Mouse (Mus musculus) embryonic stem cell, embryonic (primary cell): Measurements from ENCODE around the gene Ccdc8.

Source experiments
- CTCF ChIA-PET, 4 experiments: fragments of 300-600 bp in 2 of 4; fragments of 350-600 bp in 2 of 4; sonication (Branson Sonifier 250); formaldehyde crosslinking; loops; one replicate each; lab custom pipeline; 2022; ENCODE audit warnings: inconsistent platforms in 2 of 4; lab: Charles Lee
- POLR2A ChIA-PET, 4 experiments: fragments of 300-600 bp in 2 of 4; fragments of 350-600 bp in 2 of 4; sonication (Branson Sonifier 250); formaldehyde crosslinking; loops; one replicate each; lab custom pipeline; 2022; ENCODE audit warnings: antibody characterized with exemption in 4 of 4, inconsistent platforms in 1 of 4; lab: Charles Lee

The Ccdc8 gene

GRCm38 (mm10) chr7:16956410-16957265 is 35.9 kb upstream of the Ccdc8 start:
- CTCF ChIA-PET = interaction anchor here in 3 of 4 experiments (0.7 to 1.3 kb wide), 7 partner anchors 11 to 118 kb away, joined by 3 to 5 read pairs (median 4); partner anchors contain the start of gene Psg16 (in 1 of the 3)
- POLR2A ChIA-PET = interaction anchor here in 2 of 4 experiments (0.6 to 1.0 kb wide), 3 partner anchors 38 to 87 kb away, joined by 3 to 5 read pairs (median 4); no protein-coding TSS in a partner anchor

GRCm38 (mm10) chr7:16959539-16960187 is 32.8 kb upstream of the Ccdc8 start, which contains the start of gene Pnmal1:
Gene Pnmal1 (plus strand): TSS chr7:16959679.
- CTCF ChIA-PET = interaction anchor here in 3 of 4 experiments (0.7 to 3.5 kb wide), 8 partner anchors 8 to 46 kb away, joined by 3 to 15 read pairs (median 4); no protein-coding TSS in a partner anchor
- POLR2A ChIA-PET = interaction anchor here in 2 of 4 experiments (1.0 to 1.7 kb wide), 5 partner anchors 8 to 97 kb away, joined by 3 to 5 read pairs (median 3); partner anchors contain the start of gene Pnmal2 (in 1 of the 2)

DNA sequence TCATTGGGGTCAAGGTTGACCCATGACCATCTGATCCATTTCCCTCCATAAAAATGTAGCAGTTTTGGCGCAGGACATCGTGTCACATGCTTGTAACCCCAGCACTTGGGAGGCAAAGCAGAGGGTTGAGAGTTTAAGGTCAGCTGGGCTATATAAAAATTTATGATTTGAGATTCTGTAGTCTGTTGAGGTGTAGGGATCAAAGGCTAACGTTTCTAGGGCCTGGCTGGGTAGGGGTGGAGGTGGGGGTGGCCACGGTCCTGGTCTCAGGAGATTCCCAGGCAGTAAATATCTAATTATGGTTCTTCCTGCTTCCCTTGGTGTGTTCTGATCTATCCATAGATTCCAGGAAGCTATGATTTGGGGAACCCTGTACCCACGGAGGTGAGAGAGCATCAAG is 30.8 kb upstream of the Ccdc8 start:
- CTCF ChIA-PET = interaction anchor here in 3 of 4 experiments (0.6 to 3.5 kb wide), 6 partner anchors 10 to 60 kb away, joined by 3 to 15 read pairs (median 4); no protein-coding TSS in a partner anchor

DNA sequence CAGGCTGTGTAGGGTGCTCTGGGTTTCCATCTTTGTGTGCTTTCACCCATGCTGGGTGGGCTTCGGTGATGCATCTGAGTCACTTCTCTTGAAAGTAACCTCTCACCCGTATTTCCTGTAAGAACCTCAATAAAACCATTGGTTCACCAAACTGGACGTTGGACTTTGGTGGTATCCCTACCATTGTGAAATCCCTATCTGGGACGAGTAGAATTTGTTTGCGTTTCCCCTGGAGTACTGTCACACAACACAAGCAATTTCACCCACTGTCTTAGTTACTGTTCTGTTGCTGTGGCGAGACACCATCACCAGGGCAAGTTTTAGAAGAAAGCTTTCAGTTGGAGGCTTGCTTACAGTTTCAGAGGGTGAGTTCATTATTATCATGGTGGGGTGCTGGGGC is 24.1 kb upstream of the Ccdc8 start:
- CTCF ChIA-PET = interaction anchor here in 1 of 4 experiments (1.0 kb wide), 1 partner anchor 35 kb away, joined by 4 read pairs; no protein-coding TSS in a partner anchor
- POLR2A ChIA-PET = interaction anchor here in 1 of 4 experiments (1.1 kb wide), 1 partner anchor 18 kb away, joined by 4 read pairs; no protein-coding TSS in a partner anchor

More for the DNA sequence above, 30.8 kb upstream of the Ccdc8 start:
- POLR2A ChIA-PET = interaction anchor here in 1 of 4 experiments (1.0 to 2.2 kb wide), 4 partner anchors 9 to 99 kb away, joined by 4 to 6 read pairs (median 5); no protein-coding TSS in a partner anchor

DNA sequence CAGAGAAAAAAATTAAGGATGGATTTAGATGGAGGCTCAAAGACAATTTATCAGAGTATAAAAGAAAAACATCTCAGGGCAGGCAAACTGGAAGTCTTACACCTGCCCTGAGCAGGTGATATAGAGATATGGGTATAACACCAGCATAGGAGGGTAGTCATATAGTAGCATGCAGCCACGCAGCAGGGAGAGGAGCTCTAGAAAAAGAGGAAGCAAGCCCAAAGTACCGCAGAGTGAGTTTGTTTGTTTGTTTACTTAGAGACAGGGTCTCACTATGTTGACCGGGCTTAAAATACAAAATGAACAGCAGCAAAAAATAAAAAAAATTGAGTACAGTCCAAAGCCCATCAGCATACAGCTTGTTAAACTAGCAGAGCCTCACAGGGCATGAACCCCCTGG is 21.3 kb upstream of the Ccdc8 start:
- CTCF ChIA-PET = interaction anchor here in 3 of 4 experiments (0.6 to 1.9 kb wide), 5 partner anchors 19 to 80 kb away, joined by 3 to 6 read pairs (median 4); no protein-coding TSS in a partner anchor
- POLR2A ChIA-PET = interaction anchor here in 1 of 4 experiments (1.0 to 1.4 kb wide), 2 partner anchors 10 to 29 kb away, joined by 3 to 4 read pairs; no protein-coding TSS in a partner anchor

DNA sequence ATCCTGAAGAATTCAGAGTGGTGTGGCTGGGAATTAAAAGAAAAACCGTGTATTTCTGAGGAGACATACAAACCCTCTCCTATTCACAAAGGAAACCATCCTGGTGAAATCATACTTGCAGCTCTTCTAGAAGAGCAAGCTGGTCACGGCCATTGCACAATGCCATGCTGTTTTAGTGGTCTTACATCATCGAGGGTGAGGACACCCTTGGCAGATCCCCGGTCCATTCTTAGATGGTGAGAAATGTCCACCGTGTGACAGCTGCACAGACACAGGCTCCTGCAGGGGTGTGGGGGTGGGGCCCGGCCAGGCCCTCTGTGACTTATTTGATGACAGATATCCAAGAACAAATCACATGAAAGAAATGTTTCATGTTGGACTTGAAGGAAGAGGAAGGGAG is 18.5 kb upstream of the Ccdc8 start:
- POLR2A ChIA-PET = no interaction called here
- CTCF ChIA-PET = interaction anchor here in 1 of 4 experiments (0.9 kb wide), 1 partner anchor 41 kb away, joined by 3 read pairs; no protein-coding TSS in a partner anchor

DNA sequence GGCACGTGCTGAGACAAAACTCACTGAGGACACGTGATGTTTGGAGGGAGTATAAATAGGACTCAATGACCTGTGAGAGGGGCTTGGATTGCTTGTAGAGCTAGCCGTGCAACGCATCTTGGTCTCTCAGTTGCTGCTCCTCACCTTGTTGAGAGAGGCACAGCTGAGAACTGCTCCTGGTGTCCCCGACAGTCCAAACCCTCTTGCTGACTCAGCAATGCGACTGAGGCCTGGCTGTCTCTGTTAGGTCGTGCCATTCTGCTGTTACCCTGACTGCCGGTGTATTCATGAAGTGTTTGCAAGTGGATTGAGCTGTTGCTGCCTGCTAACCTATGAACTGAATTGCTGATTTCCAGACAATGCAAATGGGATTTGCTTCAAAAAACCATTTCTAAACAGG is 16.2 kb upstream of the Ccdc8 start:
- CTCF ChIA-PET = interaction anchor here in 1 of 4 experiments (0.7 kb wide), 1 partner anchor 81 kb away, joined by 3 read pairs; no protein-coding TSS in a partner anchor

DNA sequence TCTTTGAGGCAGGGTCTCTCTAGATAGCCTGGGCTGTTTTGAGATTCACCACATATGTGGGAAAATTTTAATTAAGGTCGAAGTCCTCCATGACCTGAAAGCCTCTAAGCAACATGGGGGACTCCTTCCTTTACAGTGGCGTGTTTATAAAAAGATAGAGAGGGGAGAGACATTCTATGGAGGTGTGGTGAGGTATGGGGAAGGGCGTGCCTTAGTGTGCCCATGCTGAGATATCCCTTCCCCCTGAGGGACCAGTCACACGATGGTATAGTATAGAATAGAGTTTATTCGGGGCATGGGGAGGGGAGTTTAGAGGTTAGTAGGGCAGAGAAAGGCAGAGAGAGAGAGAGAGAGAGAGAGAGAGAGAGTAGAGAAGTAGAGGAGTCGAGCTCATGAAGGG is 14.3 kb upstream of the Ccdc8 start:
- CTCF ChIA-PET = interaction anchor here in 1 of 4 experiments (0.8 kb wide), 1 partner anchor 17 kb away, joined by 4 read pairs; no protein-coding TSS in a partner anchor
- POLR2A ChIA-PET = interaction anchor here in 1 of 4 experiments (0.6 kb wide), 1 partner anchor 12 kb away, joined by 3 read pairs; no protein-coding TSS in a partner anchor

More for the DNA sequence above, 16.2 kb upstream of the Ccdc8 start:
- POLR2A ChIA-PET = interaction anchor here in 1 of 4 experiments (1.5 kb wide), 1 partner anchor 44 kb away, joined by 3 read pairs; no protein-coding TSS in a partner anchor

- ChIA-PET POLR2A (interaction anchor here in 1 of 4 experiments (0.6 kb wide), 1 partner anchor 11 kb away, joined by 3 read pairs; no protein-coding TSS in a partner anchor), CTCF (interaction anchor here in 1 of 4 experiments (0.8 kb wide), 1 partner anchor 16 kb away, joined by 4 read pairs; no protein-coding TSS in a partner anchor)
Observed at GRCm38 (mm10) chr7:16978593-16978992, 13.9 kb upstream of the Ccdc8 start.

- POLR2A ChIA-PET = interaction anchor here in 3 of 4 experiments (0.6 to 1.8 kb wide), 6 partner anchors 10 to 76 kb away, joined by 3 to 7 read pairs (median 4); partner anchors contain the start of gene Pnmal2 (in 1 of the 3)
Observed at GRCm38 (mm10) chr7:16980348-16980747, 12.2 kb upstream of the Ccdc8 start.

DNA sequence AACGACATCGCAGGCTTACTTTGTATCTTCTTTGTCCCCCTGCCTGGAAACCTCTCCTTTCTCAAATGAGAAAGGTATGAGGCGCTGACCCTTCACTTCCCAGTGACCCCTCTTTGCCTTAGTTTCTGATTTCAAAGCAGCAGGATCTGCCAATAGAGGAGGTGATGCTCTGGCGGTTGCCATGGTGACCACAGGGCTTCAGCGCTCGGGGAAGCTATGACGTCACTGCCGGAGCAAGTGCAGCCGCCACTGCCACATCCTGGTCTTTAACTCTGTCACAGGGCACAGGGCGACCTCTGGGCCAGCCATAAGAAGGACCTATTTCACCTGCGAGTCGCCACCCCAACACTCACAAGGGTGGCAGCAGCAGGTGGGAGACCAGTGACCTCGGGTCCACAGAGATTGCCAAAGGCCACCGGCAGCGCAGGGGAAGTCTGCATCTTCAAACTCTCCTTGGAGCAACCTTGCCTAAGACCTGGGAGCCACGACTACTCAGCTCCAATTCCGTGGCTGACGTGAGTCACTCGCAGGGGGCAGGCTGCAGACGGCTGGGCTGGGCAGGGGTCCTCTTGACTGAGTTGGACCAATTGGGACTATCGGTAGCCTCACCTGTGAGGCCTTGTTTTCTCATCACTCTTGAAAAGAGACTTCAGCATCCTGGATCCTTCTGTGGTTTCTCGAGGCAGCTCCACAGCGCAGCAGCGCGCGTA is 9.5 kb upstream of the Ccdc8 start, which contains the start of gene Gm42372:
TSS of gene Gm42372 (plus strand) at position 228 of the 710 bp plus-strand sequence.
- CTCF ChIA-PET = interaction anchor here (0.6 to 1.5 kb wide), 8 partner anchors 11 to 175 kb away, joined by 3 to 5 read pairs (median 3); partner anchors contain the start of gene Pnmal2 (in 1 of the 4)
- POLR2A ChIA-PET = interaction anchor here (0.5 to 1.4 kb wide), 7 partner anchors 11 to 203 kb away, joined by 3 to 5 read pairs (median 4); no protein-coding TSS in a partner anchor

More at GRCm38 (mm10) chr7:16980348-16980747, 12.2 kb upstream of the Ccdc8 start:
- CTCF ChIA-PET = interaction anchor here (0.5 to 1.4 kb wide), 7 partner anchors 25 to 111 kb away, joined by 3 to 8 read pairs (median 5); no protein-coding TSS in a partner anchor

GRCm38 (mm10) chr7:16987541-16988149 is 4.9 kb upstream of the Ccdc8 start:
- ChIA-PET CTCF (no interaction called here), POLR2A (interaction anchor here in 1 of 4 experiments (0.9 kb wide), 1 partner anchor 20 kb away, joined by 3 read pairs; no protein-coding TSS in a partner anchor)

DNA sequence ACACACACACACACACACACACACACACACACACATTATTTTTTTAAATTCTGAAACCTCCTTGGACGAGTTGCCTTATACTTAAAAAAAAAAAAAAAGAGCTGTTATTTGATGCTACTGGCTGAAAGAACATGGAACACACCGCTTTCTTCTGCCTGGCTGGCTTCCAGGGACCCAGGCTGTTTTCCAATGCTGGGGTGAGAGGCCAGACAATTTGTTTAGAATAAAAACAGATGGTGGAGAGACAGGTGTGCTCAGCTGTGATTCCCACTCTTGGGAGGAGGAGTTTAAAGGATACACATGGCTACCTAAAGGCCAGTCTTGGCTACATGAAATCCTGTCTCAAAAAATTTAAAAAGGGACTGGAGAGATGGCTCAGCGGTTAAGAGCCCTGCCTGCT is 4.1 kb upstream of the Ccdc8 start:
- CTCF ChIA-PET = interaction anchor here in 1 of 4 experiments (0.6 kb wide), 1 partner anchor 126 kb away, joined by 4 read pairs; no protein-coding TSS in a partner anchor
- POLR2A ChIA-PET = interaction anchor here in 2 of 4 experiments (0.6 to 0.9 kb wide), 2 partner anchors 19 to 94 kb away, joined by 3 read pairs; no protein-coding TSS in a partner anchor

DNA sequence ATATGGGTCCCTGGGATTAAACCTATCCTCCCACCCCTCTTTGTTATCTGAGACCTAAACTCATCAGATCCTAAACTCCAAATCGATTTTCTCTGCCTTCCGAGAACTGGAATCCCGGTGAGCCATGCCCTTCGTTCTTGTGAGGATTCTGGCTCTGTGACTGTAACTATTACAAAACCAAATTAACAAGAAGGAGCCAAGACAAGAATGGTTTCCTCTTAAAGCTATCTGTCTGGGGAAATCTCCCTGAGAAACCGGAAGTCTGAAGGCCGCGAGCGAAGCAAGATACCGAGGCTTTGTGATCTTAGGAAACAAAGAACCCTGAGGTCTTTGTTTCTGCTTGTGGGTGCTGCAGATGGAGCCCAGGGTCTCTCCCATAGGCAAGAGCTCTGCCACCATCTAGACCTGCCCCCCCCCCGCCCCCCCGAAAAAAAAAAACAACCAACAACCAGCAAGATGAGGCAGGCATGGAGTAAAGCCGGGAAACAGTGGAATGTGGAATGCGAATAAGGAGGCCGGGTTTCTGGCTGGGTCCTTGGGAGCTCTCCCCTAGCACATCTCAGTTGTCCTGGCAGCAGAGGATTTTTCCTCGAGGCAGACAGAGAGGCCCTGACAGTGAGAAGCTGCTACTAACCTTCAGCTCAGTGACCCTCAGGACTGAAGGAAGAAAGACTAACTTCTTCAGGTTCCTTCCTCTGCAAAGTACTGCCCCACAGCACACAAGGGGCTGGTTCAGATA is 2.3 kb upstream of the Ccdc8 start:
- POLR2A ChIA-PET = interaction anchor here (0.5 to 1.1 kb wide), 7 partner anchors 9 to 984 kb away, joined by 3 to 7 read pairs (median 4); partner anchors contain the start of gene Pnmal2 (in 1 of the 4)
- CTCF ChIA-PET = interaction anchor here in 3 of 4 experiments (0.6 to 1.9 kb wide), 6 partner anchors 9 to 182 kb away, joined by 3 to 7 read pairs (median 4); no protein-coding TSS in a partner anchor
